Mouse (Mus musculus) embryonic facial prominence, embryonic 14.5 days (tissue): ENCODE data around the gene Gm21887. TPM values are rescaled to one million over a fixed set of nuclear protein-coding genes. Genes with fewer than 3 reads are reported as not detected.
"Not testable (repeated sequence)": the region's sequence is repeated elsewhere in the genome, so short reads cannot be mapped to it uniquely, and the experiment has no call there.

ENCODE experiments used
- ATAC-seq: fragments of 200-750 bp; cut with Nextera tagmentation; 2 replicates; pipeline ENCODE4 v1.8.0; 2017; ENCODE audit warnings: low read depth, moderate number of reproducible peaks, moderate TSS enrichment
- DNase-seq: peaks from one replicate; pipeline ENCODE4 v3.0.0-alpha.2; 2015; ENCODE audit warnings: low spot score
- H3K27ac ChIP-seq: fragments of 300-500 bp; sonication (generic); replicated peaks from 2 replicates; pipeline ENCODE4 v1.5.1; 2014; ENCODE audit warnings: low read depth, mild to moderate bottlenecking, low read length, moderate library complexity
- H3K27me3 ChIP-seq: fragments of 300-500 bp; sonication (generic); replicated peaks from 2 replicates; pipeline ENCODE4 v1.6.1; 2014; ENCODE audit warnings: low read length; ENCODE audit not compliant: control insufficient read depth, insufficient read depth
- H3K36me3 ChIP-seq: fragments of 300-500 bp; sonication (generic); 2 replicates; pipeline ENCODE4 v1.6.1; 2014; ENCODE audit warnings: low read length, mixed read lengths; ENCODE audit not compliant: control insufficient read depth, insufficient read depth
- H3K4me1 ChIP-seq: fragments of 300-500 bp; sonication (generic); 2 replicates; pipeline ENCODE4 v1.6.1; 2014; ENCODE audit warnings: antibody characterized with exemption, low read length; ENCODE audit not compliant: control insufficient read depth, insufficient read depth
- H3K4me2 ChIP-seq: fragments of 300-500 bp; sonication (generic); 2 replicates; pipeline ENCODE4 v1.6.1; 2014; ENCODE audit warnings: low read depth, mild to moderate bottlenecking, low read length, moderate library complexity, mixed read lengths
- H3K4me3 ChIP-seq: fragments of 300-500 bp; sonication (generic); 2 replicates; pipeline ENCODE4 v1.5.1; 2014; ENCODE audit warnings: low read depth, mild to moderate bottlenecking, low read length
- H3K9ac ChIP-seq: fragments of 300-500 bp; sonication (generic); 2 replicates; pipeline ENCODE4 v1.6.1; 2014; ENCODE audit warnings: low read depth, mild to moderate bottlenecking, low read length, moderate library complexity, mixed read lengths
- H3K9me3 ChIP-seq: fragments of 300-500 bp; sonication (generic); 2 replicates; pipeline ENCODE4 v1.6.1; 2016; ENCODE audit warnings: low read length; ENCODE audit not compliant: control insufficient read depth
- WGBS: fragments of 180-500 bp; shearing (Covaris S2); extraction: QIAGEN DNeasy Blood & Tissue Kit; methylation state at CpG from one replicate; pipeline ENCODE4 v1.1.7; 2014; 5-methylcytosine and 5-hydroxymethylcytosine counted together
- polyA plus RNA-seq: library from polyadenylated mRNA; unstranded; fragments of >200 nt; fragmentation: Nextera tagmentation; extraction: Ambion mirVana; gene quantifications from 2 replicates; pipeline ENCODE4 v1.2.1, GENCODE M21; 2014

Gene Gm21887
- polyA plus RNA-seq, 1 experiment from 2014 or later = 129 TPM

GRCm38 (mm10) chrX:170005194-170005593 lies 4.3 kb upstream of the Gm21887 start:
- H3K4me2 ChIP-seq, DNase-seq, H3K27ac ChIP-seq, H3K4me1 ChIP-seq, ATAC-seq, H3K36me3 ChIP-seq, H3K4me3 ChIP-seq, H3K9ac ChIP-seq, H3K27me3 ChIP-seq: not testable (repeated sequence)
- WGBS = 29% methylated on average over 13 of the region's 13 CpGs
- H3K9me3 ChIP-seq = peaks cover 58% of the 10 kb centered on the region

GRCm38 (mm10) chrX:170005695-170006297 lies 3.7 kb upstream of the Gm21887 start:
- H3K36me3 ChIP-seq = peaks cover 12% of the 10 kb centered on the region
- H3K9me3 ChIP-seq = peaks cover 57% of the 10 kb centered on the region
- WGBS = 61% methylated on average over 1 of the region's 1 CpGs
- not testable (repeated sequence) for DNase-seq, H3K4me1 ChIP-seq, H3K27me3 ChIP-seq, H3K27ac ChIP-seq, H3K9ac ChIP-seq, ATAC-seq, H3K4me3 ChIP-seq, H3K4me2 ChIP-seq

DNA sequence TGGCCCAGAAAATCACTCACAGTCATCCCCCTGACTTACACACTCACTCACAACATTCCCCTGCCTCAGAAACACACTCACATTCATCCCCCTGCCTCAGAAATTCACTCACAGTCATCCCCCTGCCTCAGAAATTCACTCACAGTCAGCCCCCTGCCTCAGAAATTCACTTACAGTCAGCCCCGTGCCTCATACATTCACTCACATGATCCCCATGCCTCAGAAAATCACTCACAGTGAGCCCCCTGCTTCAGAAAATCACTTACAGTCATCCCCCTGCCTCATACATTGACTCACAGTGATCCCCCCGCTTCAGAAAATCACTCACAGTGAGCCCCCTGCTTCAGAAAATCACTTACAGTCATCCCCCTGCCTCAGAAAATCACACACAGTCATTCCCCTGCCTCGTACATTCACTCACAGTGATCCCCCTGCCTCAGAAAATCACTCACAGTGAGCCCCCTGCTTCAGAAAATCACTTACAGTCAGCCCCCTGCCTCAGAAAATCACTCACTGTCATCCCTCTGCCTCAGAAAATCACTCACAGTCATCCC lies 2.7 kb upstream of the Gm21887 start:
- DNase-seq, H3K4me1 ChIP-seq, H3K4me2 ChIP-seq, H3K27ac ChIP-seq, H3K4me3 ChIP-seq, H3K9ac ChIP-seq, H3K27me3 ChIP-seq, ATAC-seq: not testable (repeated sequence)
- 49% methylated on average over 3 of the region's 3 CpGs for WGBS
- Histone ChIP-seq H3K9me3 (peaks cover 61% of the 10 kb centered on the region), H3K36me3 (peaks cover 21% of the 10 kb centered on the region)

GRCm38 (mm10) chrX:170007375-170008178 lies 1.9 kb upstream of the Gm21887 start:
- ATAC-seq, H3K4me1 ChIP-seq, H3K27me3 ChIP-seq, H3K27ac ChIP-seq, DNase-seq, H3K4me3 ChIP-seq, H3K9ac ChIP-seq, H3K4me2 ChIP-seq: not testable (repeated sequence)
- whole genome bisulfite sequencing = 56% methylated on average over 2 of the region's 2 CpGs
- Histone ChIP-seq H3K9me3 (peaks cover 61% of the 10 kb centered on the region), H3K36me3 (peaks cover 21% of the 10 kb centered on the region)

- not testable (repeated sequence) for H3K4me2 ChIP-seq, H3K4me3 ChIP-seq, ATAC-seq, H3K27me3 ChIP-seq, H3K4me1 ChIP-seq, H3K27ac ChIP-seq, DNase-seq, H3K9ac ChIP-seq
- Histone ChIP-seq H3K36me3 (peaks cover 25% of the 10 kb centered on the region), H3K9me3 (peaks cover 64% of the 10 kb centered on the region)
These were observed 1.3 kb upstream of the Gm21887 start for GRCm38 (mm10) chrX:170008179-170008467.

GRCm38 (mm10) chrX:170008584-170008983 lies 875 bp upstream of the Gm21887 start:
- WGBS = 41% methylated on average over 3 of the region's 3 CpGs
- not testable (repeated sequence) for ATAC-seq, H3K4me1 ChIP-seq, H3K27me3 ChIP-seq, H3K9ac ChIP-seq, H3K27ac ChIP-seq, DNase-seq
- Histone ChIP-seq H3K9me3 (peaks cover 62% of the 10 kb centered on the region), H3K4me3 (0 out of 2 replicates have a peak overlapping the region, but pooled peaks have one; percentile 53), H3K36me3 (peaks cover 27% of the 10 kb centered on the region), H3K4me2 (peak overlapping the region; percentile 29)

DNA sequence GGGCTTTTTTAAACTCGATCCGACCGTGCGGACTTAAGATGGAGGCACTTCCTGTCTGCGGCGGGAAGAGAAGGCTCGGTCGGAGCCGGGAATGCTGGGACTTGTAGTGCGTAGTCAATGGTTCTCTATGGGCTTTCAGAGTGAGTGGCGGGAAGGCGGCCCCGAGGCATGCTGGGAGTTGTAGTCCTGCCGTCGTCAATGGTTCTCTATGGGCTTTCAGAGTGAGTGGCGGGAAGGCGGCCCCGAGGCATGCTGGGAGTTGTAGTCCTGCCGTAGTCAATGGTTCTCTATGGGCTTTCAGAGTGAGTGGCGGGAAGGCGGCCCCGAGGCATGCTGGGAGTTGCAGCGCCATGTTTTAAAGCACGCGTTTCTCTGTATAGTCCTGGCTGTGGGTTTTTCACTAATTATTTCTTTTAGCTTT lies 352 bp downstream of the Gm21887 start:
- H3K4me1 ChIP-seq, H3K27me3 ChIP-seq: not testable (repeated sequence)
- WGBS = 66% methylated on average over 25 of the region's 25 CpGs
- Histone ChIP-seq H3K4me3 (peak overlapping the region; percentile 53), H3K27ac (peak overlapping the region; percentile 93), H3K9ac (peak overlapping the region; percentile 85), H3K9me3 (peaks cover 56% of the 10 kb centered on the region), H3K4me2 (peak overlapping the region; percentile 18; the same call in 1 of the 2 replicates), H3K36me3 (peaks cover 32% of the 10 kb centered on the region)
- DNase-seq = peak; percentile 100
- peak; percentile 97 for ATAC-seq

DNA sequence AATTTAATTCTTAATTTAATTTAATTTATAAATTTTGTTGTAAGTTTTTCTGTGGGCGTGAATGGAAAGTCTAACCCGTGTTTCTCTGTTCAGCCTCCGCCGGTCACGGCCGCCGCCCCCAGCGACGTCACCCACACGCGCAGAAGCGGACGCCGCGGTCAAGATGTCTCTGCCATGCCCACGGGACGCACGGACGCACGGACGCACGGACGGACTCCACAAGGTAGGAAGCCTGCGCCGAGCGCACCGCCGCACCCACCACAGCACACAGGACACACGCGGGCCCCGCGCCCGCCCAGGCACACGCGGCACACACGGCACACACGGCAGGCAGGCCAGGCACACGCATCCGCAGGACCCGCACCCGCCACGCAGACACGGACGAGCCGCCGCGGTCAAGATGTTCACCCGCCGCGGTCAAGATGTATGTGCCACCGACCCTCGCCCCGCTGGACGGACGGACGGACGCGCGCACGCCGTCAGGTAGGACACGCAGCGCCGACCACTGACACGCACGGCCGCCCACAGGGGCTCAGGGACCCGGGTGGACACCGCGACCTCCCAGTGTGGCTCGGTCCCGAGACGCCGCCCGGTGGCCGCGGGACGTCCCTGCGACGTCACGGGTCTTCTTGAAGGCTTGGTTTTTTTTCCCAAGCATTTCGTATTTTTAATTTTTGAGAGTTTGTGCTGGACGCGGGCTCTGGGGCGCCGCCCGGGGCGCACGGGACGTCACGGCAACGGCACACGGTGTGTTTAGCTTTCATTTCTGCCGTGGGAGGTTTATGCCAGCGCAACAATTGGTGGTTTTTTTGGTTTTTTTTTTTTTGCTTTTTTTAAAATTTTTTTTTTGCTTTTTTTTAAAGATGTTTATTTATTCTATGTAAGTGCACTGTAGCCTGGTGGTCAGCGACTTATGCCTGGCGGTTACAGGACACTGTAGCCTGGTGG lies 1.4 kb downstream of the Gm21887 start:
- Histone ChIP-seq H3K9ac (peak overlapping the region; percentile 5; the same call in 1 of the 2 replicates), H3K27ac (peak overlapping the region; percentile 8), H3K9me3 (peaks cover 47% of the 10 kb centered on the region), H3K4me2 (peak overlapping the region; percentile 49), H3K4me3 (peak overlapping the region; percentile 53), H3K36me3 (peaks cover 32% of the 10 kb centered on the region)
- 86% methylated on average over 97 of the region's 97 CpGs for WGBS
- not testable (repeated sequence) for DNase-seq, H3K27me3 ChIP-seq, H3K4me1 ChIP-seq
- ATAC-seq = peak; percentile 4; the same call in 1 of the 2 replicates
